Mouse (Mus musculus) cerebellum, postnatal 4 days (tissue): Measurements from ENCODE around the gene Plcd4.

Source experiments
- DNase-seq, 2 experiments: peaks; one replicate each; pipeline ENCODE4 v3.0.0; 2022; ENCODE audit warnings: low spot score in 2 of 2, mixed read lengths in 1 of 2

The Plcd4 gene

DNA sequence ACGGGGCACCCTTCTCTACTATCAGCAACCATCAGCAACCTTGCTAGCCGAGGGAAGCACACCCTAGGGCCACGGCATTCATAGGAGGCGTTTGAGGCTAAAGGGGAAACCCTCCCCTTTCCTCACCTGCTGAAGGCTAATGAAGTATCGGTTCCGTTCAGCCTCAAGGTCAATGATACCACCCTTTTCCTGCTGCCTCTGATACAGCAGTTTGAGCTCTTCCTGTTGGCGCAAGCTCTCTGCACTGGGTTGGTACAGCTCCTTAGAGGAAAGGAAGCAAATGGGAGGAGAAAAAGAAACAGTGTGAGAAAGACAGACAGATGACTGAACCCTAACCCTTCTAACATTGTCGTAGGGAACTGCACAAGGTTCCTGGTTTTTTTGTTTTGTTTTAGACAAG, 51.7 kb downstream of the Plcd4 start:
- DNase-seq: no peak

DNA sequence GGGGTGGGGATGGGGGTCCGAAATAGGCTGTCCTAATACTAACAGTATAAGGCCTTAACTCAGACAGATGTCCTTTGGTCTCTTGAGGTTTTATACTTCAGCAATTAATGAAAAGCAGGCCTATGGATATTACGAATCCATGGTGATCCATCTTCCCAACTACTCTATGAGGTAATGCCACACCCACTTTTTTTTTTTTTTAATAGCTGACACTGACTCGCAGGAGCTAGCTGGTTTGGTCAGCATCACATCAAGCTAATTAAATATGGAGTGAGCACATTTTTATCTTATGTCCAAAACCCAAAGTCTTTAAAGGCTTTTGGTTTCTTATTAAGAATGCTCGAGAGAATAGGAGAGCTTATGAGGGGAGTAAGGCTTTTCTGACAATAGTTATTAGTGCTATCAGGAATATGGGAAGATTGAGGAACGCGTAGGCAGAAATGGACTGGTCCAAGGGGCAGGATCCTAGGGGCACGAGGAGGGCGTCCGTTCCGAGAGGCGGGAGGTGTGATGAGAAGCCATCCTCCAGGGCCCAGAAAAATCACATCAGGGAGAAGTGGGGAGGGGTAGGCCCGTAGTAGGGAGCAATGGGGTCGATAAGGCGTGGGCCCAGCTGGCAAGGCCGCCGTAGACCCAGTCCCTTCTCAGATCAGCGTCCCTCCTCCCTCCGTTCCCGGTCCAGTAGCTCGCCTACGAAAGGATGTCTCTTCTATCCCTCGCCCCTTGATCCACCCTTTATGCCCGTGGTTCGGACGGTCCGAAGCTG, 58.0 kb downstream of the Plcd4 start:
- no peak for DNase-seq

DNA sequence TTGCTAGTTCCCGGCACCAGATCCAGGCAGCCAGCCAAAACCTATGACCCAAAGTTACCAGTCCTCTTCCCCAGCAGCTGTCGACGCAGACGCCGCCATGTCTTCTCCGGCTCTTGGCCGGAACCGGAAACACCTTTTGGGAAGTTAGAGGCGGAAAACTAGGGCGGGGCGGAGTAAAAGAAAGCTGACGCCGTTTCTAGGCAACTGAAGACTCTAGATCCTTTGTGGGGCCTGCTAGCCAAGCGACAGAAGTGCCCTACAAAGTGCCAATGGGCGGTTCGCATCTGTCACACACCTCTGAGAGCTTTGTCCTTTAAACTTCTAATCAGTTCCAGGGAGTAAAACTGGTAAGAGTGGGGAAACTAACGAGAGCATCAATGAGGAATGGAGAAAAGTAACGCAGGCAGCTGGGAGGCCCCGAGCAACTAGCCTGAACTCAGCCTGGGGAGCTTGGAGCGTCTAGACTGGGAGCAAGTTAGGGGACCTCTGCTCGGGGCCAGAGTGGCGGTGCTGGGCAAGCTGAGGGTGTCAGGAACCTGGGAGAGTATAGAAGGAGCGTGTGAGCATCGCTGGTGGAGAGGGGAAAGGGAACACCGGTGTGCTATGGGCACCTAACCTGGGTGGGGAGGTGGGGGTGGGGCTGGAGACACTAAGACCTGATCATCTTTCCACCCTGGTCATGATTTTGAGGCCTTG, 58.7 kb downstream of the Plcd4 start, which contains the start of the genes Rnf25 and Stk36:
Gene Rnf25 (minus strand): TSS at position 131 of the 696 bp plus-strand sequence.
Gene Stk36 (plus strand): TSS at position 179 of the 696 bp plus-strand sequence.
- peak; percentile 55 to 77 for DNase-seq
